Comparison of ENCODE assay signal across 28 mouse cellular contexts in the genomic region with DNA sequence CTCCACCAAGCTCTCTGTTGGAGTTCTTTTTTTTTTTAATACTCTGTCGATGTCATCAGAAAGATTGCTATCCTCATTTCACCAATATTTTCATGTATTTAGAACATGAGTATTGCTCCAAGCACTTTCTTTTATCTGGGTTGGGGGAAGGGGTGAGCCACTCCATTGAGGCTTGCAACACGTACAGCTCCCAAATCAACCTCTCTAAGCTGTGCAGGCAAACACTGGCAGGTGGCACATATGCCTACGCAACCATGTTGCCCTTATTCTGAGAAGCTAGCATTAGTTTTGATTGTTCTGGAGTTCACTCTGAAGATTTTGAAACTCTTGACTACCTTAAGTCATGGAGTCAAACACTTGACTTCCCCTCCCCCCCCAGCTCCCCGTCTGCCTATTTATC.
"Had no signal": no experiment of that assay in that cellular context is flagged by ENCODE, and none has a peak within 500 bp of the region (broad histone marks: within the 10 kb centered on the region; RNA-seq: fewer than 3 reads in every experiment).

No protein-coding gene starts in this region.

- H3K4me3 ChIP-seq: limb, embryonic 10.5 days; limb, embryonic 12.5 days; limb, embryonic 13.5 days; limb, embryonic 15.5 days; liver, embryonic 12.5 days; liver, embryonic 13.5 days; liver, embryonic 15.5 days; lung, embryonic 15.5 days; megakaryocyte, embryonic 14.5 days; midbrain, embryonic 10.5 days; midbrain, embryonic 12.5 days; midbrain, embryonic 13.5 days; midbrain, embryonic 15.5 days; myocyte; neural tube, embryonic 12.5 days had no signal

- DNase-seq: left cerebral cortex, postnatal 4 days; liver; liver, embryonic 13.5 days; liver, postnatal 0 days; lung, adult 18-20 months; lung, adult 2 months; lung, embryonic 14.5 days; lung, postnatal 10 days; lung, postnatal 14 days; lung, postnatal 36 days; lung, postnatal 4 days; midbrain, embryonic 14.5 days had no signal

- H3K27ac ChIP-seq: limb, embryonic 10.5 days; limb, embryonic 12.5 days; limb, embryonic 13.5 days; limb, embryonic 15.5 days; liver, embryonic 12.5 days; liver, embryonic 13.5 days; liver, embryonic 14.5 days; liver, embryonic 15.5 days; lung, embryonic 15.5 days; macrophage; midbrain, embryonic 10.5 days; midbrain, embryonic 12.5 days; midbrain, embryonic 13.5 days; midbrain, embryonic 15.5 days; neural tube, embryonic 12.5 days had no signal
